Mouse (Mus musculus) Muller cell, postnatal 12 days (primary cell): ENCODE data around the gene Cks1b.
A peak's percentile ranks its signal among the peaks of the same experiment; 100 is the strongest.

ENCODE experiments used
- DNase-seq: peaks from one replicate; pipeline ENCODE4 v3.0.0-alpha.2; 2015; ENCODE audit errors: inconsistent ontology term

The Cks1b gene

GRCm38 (mm10) chr3:89395806-89396653 lies 22.2 kb downstream of the Cks1b start:
- DNase-seq = peak; percentile 74

- no peak for DNase-seq
These were observed 22.8 kb downstream of the Cks1b start for GRCm38 (mm10) chr3:89395419-89395805.

GRCm38 (mm10) chr3:89394894-89395256 lies 23.3 kb downstream of the Cks1b start:
- peak; percentile 93 for DNase-seq

- DNase-seq = peak; percentile 96
These were observed 23.9 kb downstream of the Cks1b start, which contains the start of gene Zbtb7b for GRCm38 (mm10) chr3:89394006-89394893. Gene Zbtb7b (minus strand): TSS chr3:89394776.

- peak; percentile 100 for DNase-seq
These were observed 24.6 kb downstream of the Cks1b start for GRCm38 (mm10) chr3:89393605-89394004.

GRCm38 (mm10) chr3:89392871-89393311 lies 25.3 kb downstream of the Cks1b start:
- DNase-seq = peak; percentile 50

- peak; percentile 87 for DNase-seq
These were observed 26.3 kb downstream of the Cks1b start for GRCm38 (mm10) chr3:89391663-89392511.

- peak; percentile 39 for DNase-seq
These were observed 27.2 kb downstream of the Cks1b start for GRCm38 (mm10) chr3:89390699-89391662.

- DNase-seq = peak; percentile 44
These were observed 28.1 kb downstream of the Cks1b start for GRCm38 (mm10) chr3:89390111-89390515.

GRCm38 (mm10) chr3:89388901-89389740 lies 29.1 kb downstream of the Cks1b start:
- DNase-seq = no peak

- peak; percentile 51 for DNase-seq
These were observed 29.9 kb downstream of the Cks1b start for GRCm38 (mm10) chr3:89388134-89388881.

GRCm38 (mm10) chr3:89387632-89388031 lies 30.6 kb downstream of the Cks1b start:
- peak; percentile 44 for DNase-seq

GRCm38 (mm10) chr3:89386438-89387420 lies 31.5 kb downstream of the Cks1b start:
- DNase-seq = no peak

GRCm38 (mm10) chr3:89385451-89385850 lies 32.7 kb downstream of the Cks1b start:
- DNase-seq = no peak

- no peak for DNase-seq
These were observed 33.7 kb downstream of the Cks1b start for GRCm38 (mm10) chr3:89384331-89385076.

- no peak for DNase-seq
These were observed 34.4 kb downstream of the Cks1b start for GRCm38 (mm10) chr3:89383651-89384255.
